Mouse (Mus musculus) embryonic fibroblast, embryonic 13.5 days (primary cell): Measurements from ENCODE around the gene Lgals1. TPM values are rescaled to one million over a fixed set of nuclear protein-coding genes. Genes with fewer than 3 reads are reported as not detected.
A peak's percentile ranks its signal among the peaks of the same experiment; 100 is the strongest.

Experiments
- H3K27ac ChIP-seq: 2 replicates; pipeline ENCODE4 v1.5.1; 2012; ENCODE audit warnings: low read length, control low read depth, inconsistent platforms; ENCODE audit not compliant: insufficient read depth
- H3K4me1 ChIP-seq: 2 replicates; pipeline ENCODE4 v1.6.1; 2011; ENCODE audit warnings: low read length; ENCODE audit not compliant: control insufficient read depth, insufficient read depth
- H3K4me3 ChIP-seq: 2 replicates; pipeline ENCODE4 v1.5.1; 2011; ENCODE audit warnings: mild to moderate bottlenecking, control low read depth, low read length; ENCODE audit not compliant: insufficient read depth
- CTCF ChIP-seq: IDR thresholded peaks from 2 replicates; pipeline ENCODE4 v1.5.1; 2011; ENCODE audit warnings: mild to moderate bottlenecking, control low read depth, low read length, moderate library complexity, borderline replicate concordance; ENCODE audit not compliant: insufficient read depth
- POLR2A ChIP-seq: IDR thresholded peaks from 2 replicates; pipeline ENCODE4 v1.6.1; 2011; ENCODE audit warnings: low read depth, mild to moderate bottlenecking, control low read depth, low read length, moderate library complexity
- polyA plus RNA-seq: library from polyadenylated mRNA; stranded (reverse); fragments of >200 nt; gene quantifications from 2 replicates; pipeline ENCODE4 v1.2.4, GENCODE M21; 2011; ENCODE audit warnings: low read depth; ENCODE audit not compliant: missing spikeins, insufficient read length

Gene Lgals1
- polyA plus RNA-seq, 1 experiment = 4,027 TPM

DNA sequence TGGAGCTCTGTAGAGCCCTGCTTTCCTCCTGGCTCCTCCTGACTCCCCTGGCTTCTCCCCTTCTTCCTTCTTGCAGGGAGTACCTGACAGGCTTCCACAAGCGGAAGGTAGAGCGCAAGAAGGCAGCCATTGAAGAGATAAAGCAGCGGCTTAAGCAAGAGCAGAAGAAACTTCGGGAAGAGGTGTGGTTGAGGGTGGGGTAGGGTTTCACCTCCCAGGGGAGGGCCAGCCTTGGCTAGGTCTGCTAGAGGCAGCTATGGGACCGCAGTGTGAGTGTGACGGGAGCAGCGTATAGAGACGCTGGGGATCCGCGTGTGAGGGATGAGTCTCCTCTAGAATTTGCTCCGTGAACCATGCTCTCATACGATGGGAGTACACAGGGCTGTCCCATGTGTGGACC lies 9.9 kb downstream of the Lgals1 start:
- TF ChIP-seq POLR2A (no peak), CTCF (no peak)
- H3K27ac ChIP-seq = no peak overlapping the region
- H3K4me1 ChIP-seq = peaks cover 4% of the 10 kb centered on the region; the same call in 1 of the 2 replicates
- 0 out of 2 replicates have a peak overlapping the region, but pooled peaks have one; percentile 58 for H3K4me3 ChIP-seq

GRCm38 (mm10) chr15:78937311-78937710 lies 10.8 kb downstream of the Lgals1 start:
- Histone ChIP-seq H3K27ac (no peak overlapping the region), H3K4me3 (no peak overlapping the region), H3K4me1 (peaks cover 4% of the 10 kb centered on the region; the same call in 1 of the 2 replicates)
- TF ChIP-seq POLR2A (no peak), CTCF (no peak)

DNA sequence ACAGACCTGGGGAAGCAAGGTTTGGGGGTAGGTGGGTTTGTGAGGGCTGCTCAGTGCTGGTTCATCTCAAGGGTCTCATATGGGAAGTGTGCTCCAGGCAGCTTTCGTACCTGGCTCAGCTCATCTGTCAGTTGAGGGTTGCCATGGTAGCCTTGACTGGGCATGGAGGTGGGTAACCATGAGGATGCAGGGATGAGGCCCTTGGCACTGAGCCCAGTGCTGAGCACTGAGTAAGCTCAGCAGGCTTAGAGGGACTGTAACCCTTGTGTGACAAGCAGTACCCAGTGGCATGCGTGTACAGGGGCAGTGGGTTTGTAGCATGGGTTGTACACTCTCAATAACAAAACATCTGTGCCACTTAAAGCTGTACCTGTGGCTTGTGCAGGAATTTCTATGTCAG lies 11.4 kb downstream of the Lgals1 start:
- H3K27ac ChIP-seq = no peak overlapping the region
- no peak overlapping the region for H3K4me3 ChIP-seq
- H3K4me1 ChIP-seq = peaks cover 4% of the 10 kb centered on the region; the same call in 1 of the 2 replicates
- no peak for TF ChIP-seq POLR2A
- TF ChIP-seq CTCF = no peak

- no peak overlapping the region for H3K27ac ChIP-seq
- H3K4me3 ChIP-seq = no peak overlapping the region
- TF ChIP-seq POLR2A (no peak), CTCF (no peak)
- H3K4me1 ChIP-seq = peaks cover 4% of the 10 kb centered on the region; the same call in 1 of the 2 replicates
Measured at GRCm38 (mm10) chr15:78940325-78940724, 13.8 kb downstream of the Lgals1 start.

DNA sequence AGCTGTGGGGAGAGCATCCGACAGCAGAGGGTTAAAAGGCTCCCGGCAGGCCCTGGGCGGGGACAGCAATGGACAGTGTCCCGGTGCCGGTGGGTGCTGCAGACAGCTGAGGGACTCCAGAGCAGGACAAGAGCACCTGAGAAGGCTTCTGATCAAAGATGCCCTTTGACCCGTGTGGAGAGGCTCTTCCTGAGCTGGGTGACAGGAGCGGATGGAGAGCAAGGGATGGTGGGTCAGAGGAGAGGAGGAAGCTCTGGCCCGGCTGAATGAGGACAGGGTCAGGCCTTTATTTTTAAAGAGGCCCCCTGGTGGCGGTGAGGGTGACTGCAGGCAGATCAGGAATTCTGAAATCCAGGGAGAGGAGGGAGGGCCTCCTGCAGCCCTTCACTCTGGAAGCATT lies 16.1 kb downstream of the Lgals1 start:
- Histone ChIP-seq H3K27ac (no peak overlapping the region), H3K4me1 (no peaks in the 10 kb centered on the region), H3K4me3 (no peak overlapping the region)
- peak; percentile 36; the same call in 1 of the 2 replicates for TF ChIP-seq POLR2A
- 0 out of 2 replicates have a peak, but pooled peaks have one; percentile 20 for TF ChIP-seq CTCF

DNA sequence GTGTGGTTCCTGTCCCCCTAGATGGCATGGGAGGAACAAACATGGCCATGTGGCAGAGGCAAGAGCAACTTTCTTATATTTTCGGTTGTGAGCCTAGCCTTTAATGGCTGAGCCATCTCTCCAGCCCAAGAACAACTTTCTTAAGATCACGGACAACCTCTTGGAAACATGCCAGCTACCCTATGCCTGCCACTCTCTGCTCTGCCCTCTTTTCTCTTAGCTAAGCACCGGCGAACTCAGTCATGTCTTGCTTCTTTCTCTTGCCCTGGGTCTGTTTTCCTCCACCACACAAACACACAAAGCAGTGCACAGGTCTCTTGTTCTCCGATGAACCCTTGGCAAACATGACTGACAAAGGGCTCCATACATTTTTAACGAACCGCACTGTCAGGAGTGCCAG lies 19.7 kb downstream of the Lgals1 start:
- Histone ChIP-seq H3K4me3 (no peak overlapping the region), H3K4me1 (0 out of 2 replicates have a peak, but pooled peaks cover 3% of the 10 kb centered on the region), H3K27ac (no peak overlapping the region)
- no peak for TF ChIP-seq POLR2A
- TF ChIP-seq CTCF = no peak

- H3K27ac ChIP-seq = no peak within 1 kb of the TSS
- H3K4me3 ChIP-seq = peak within 1 kb of the TSS; percentile 37
- TF ChIP-seq CTCF (no peak), POLR2A (peak; percentile 66)
- H3K4me1 ChIP-seq = 0 out of 2 replicates have a peak, but pooled peaks cover 3% of the 10 kb centered on the region
Measured at GRCm38 (mm10) chr15:78947657-78948056, 21.1 kb downstream of the Lgals1 start, which contains the start of gene Triobp. Gene Triobp (plus strand): TSS chr15:78947724.

DNA sequence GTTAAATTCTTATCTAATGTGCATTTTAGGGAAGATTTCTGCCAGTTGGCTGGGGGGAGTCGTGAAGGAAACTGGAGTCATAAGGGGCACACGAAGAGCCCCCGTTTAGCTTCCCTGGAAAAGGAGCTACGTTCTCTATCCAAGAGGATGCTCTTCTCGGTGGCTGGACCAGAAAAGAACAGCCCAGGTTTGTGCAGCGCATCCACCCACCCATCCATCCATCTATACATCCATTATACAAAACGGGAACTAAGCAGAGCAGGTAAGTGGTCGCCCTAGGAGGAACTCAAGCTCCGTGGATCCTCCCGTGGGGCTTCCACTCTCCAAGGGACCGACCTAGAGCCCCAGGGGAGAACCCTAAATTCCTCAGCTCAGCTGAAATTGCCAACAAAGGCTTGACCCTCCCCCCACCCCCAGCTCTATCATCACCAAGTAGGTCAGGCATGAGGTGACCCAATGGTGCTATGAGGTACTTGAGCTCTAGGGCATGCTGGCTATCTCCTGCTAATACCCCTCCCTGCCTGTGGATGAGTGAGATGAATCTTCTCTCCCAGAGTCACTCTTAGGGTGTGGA lies 21.7 kb downstream of the Lgals1 start:
- TF ChIP-seq CTCF (no peak), POLR2A (no peak)
- peak overlapping the region; percentile 37 for H3K4me3 ChIP-seq
- H3K4me1 ChIP-seq = 0 out of 2 replicates have a peak, but pooled peaks cover 3% of the 10 kb centered on the region
- no peak overlapping the region for H3K27ac ChIP-seq

- H3K27ac ChIP-seq = no peak overlapping the region
Measured at GRCm38 (mm10) chr15:78948883-78949282, 22.4 kb downstream of the Lgals1 start.

DNA sequence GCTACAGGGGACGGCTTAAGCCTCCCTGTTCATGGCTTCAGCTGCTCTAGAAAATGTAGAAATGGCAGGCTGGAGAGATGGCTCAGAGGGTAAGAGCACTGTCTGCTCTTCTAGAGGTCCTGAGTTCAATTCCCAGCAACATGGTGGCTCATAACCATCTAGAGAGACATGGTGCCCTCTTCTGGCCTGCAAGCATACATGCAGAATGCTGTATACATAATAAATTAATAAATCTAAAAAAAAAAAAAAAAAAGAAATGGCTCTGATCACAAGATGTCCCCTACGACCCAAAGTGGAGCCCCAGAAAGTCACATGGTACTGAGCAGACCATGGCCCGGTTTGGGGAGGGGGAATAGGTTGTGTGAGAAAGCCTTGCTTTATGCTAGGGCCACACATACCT lies 29.1 kb downstream of the Lgals1 start:
- peaks cover 7% of the 10 kb centered on the region; the same call in 1 of the 2 replicates for H3K4me1 ChIP-seq
- no peak overlapping the region for H3K4me3 ChIP-seq
- no peak overlapping the region for H3K27ac ChIP-seq
- TF ChIP-seq POLR2A (no peak), CTCF (no peak)

More at GRCm38 (mm10) chr15:78948883-78949282, 22.4 kb downstream of the Lgals1 start:
- TF ChIP-seq CTCF = no peak
- TF ChIP-seq POLR2A = no peak
- H3K4me1 ChIP-seq = 0 out of 2 replicates have a peak, but pooled peaks cover 3% of the 10 kb centered on the region
- no peak overlapping the region for H3K4me3 ChIP-seq

GRCm38 (mm10) chr15:78956351-78956750 lies 29.8 kb downstream of the Lgals1 start:
- Histone ChIP-seq H3K4me3 (no peak overlapping the region), H3K4me1 (peaks cover 7% of the 10 kb centered on the region; the same call in 1 of the 2 replicates), H3K27ac (no peak overlapping the region)
- TF ChIP-seq POLR2A = no peak
- TF ChIP-seq CTCF = no peak
